ENCODE assay signal across 8 mouse cellular contexts in genomic region chr8:87927034-87927830, GRCm38 (mm10). TPM values are rescaled to one million over a fixed set of nuclear protein-coding genes. Genes with fewer than 3 reads are reported as not detected.
A peak's percentile ranks its signal among the peaks of the same experiment; 100 is the strongest.
DNase-seq lines count a peak whose midpoint lies in the region.

No protein-coding gene starts in this region.

- DNase-seq in heart, adult 11 months, result peak; percentile 93
- no peak for DNase-seq in heart, postnatal 4 days
- peak; percentile 79 for DNase-seq in 3134 (ENCODE audit: extremely low read depth, insufficient read length, low spot score)
- peak; percentile 40 to 58 for DNase-seq in adrenal gland, adult 18-20 months (ENCODE audit: low spot score in 2 of 2)
- peak; percentile 83 for DNase-seq in gastrocnemius, postnatal 25 days
- DNase-seq in frontal cortex, postnatal 10 days (ENCODE audit: low spot score in 2 of 2), result no peak
- no peak for DNase-seq in spleen, adult 18-20 months
- DNase-seq in cerebellum, adult 11-12 months, result no peak

RNA-seq across cellular contexts. Expression of gene Zfp423, which starts 32.2 kb away (rescaled TPM):
- 10 to 100 TPM; 12.9 to 16.2 TPM for total RNA-seq in heart, postnatal 4 days (2021)
- total RNA-seq in adrenal gland, adult 18-20 months (2021), result 10 to 100 TPM; 13.2 to 27.1 TPM
- 10 to 100 TPM; 15.6 to 16.4 TPM for total RNA-seq in gastrocnemius, postnatal 25 days (2021)

Comparison
In these comparisons a context has a peak if more than half of its experiments do, and no peak if none do; other contexts are left out.
1. DNase-seq: peak in heart, adult 11 months (single experiment), 3134 (single experiment), adrenal gland, adult 18-20 months (2 of 2) and gastrocnemius, postnatal 25 days (single experiment); none in heart, postnatal 4 days (single experiment), frontal cortex, postnatal 10 days (0 of 2), spleen, adult 18-20 months (0 of 2) and cerebellum, adult 11-12 months (single experiment).